25 mouse cellular contexts compared by ENCODE assay signal in genomic region chr7:49794304-49794703, GRCm38 (mm10).
"Had no signal": no experiment of that assay in that cellular context is flagged by ENCODE, and none has a peak within 500 bp of the region (broad histone marks: within the 10 kb centered on the region; RNA-seq: fewer than 3 reads in every experiment).

No protein-coding gene starts in this region.

- H3K27ac ChIP-seq: heart, embryonic 10.5 days; heart, embryonic 13.5 days; heart, embryonic 15.5 days; hindbrain, embryonic 13.5 days; hindbrain, embryonic 15.5 days; hindbrain, postnatal 0 days; kidney, embryonic 15.5 days; kidney, postnatal 0 days; limb, embryonic 13.5 days; limb, embryonic 15.5 days; liver, embryonic 12.5 days; liver, embryonic 14.5 days had no signal

- H3K9me3 ChIP-seq: heart, embryonic 10.5 days; heart, embryonic 13.5 days; heart, embryonic 15.5 days; hindbrain, embryonic 13.5 days; hindbrain, embryonic 15.5 days; kidney, embryonic 15.5 days; limb, embryonic 13.5 days; limb, embryonic 15.5 days; liver, embryonic 12.5 days had no signal

- H3K4me3 ChIP-seq: heart, embryonic 10.5 days; heart, embryonic 13.5 days; heart, embryonic 15.5 days; hindbrain, embryonic 13.5 days; hindbrain, embryonic 15.5 days; kidney, embryonic 15.5 days; limb, embryonic 13.5 days; limb, embryonic 15.5 days; liver, embryonic 12.5 days had no signal

- H3K4me1 ChIP-seq: heart, embryonic 10.5 days; heart, embryonic 13.5 days; heart, embryonic 15.5 days; hindbrain, embryonic 13.5 days; hindbrain, embryonic 15.5 days; limb, embryonic 13.5 days; limb, embryonic 15.5 days; liver, embryonic 12.5 days had no signal

- H3K4me2 ChIP-seq: heart, embryonic 13.5 days; heart, embryonic 15.5 days; hindbrain, embryonic 13.5 days; hindbrain, embryonic 15.5 days; kidney, embryonic 15.5 days; limb, embryonic 13.5 days; limb, embryonic 15.5 days; liver, embryonic 12.5 days had no signal

- DNase-seq: gastrocnemius, postnatal 10 days; gastrocnemius, postnatal 25 days; heart, adult 18-20 months; heart, postnatal 14 days; heart, postnatal 36 days; kidney, adult 11 months; kidney, adult 2 months; kidney, adult 9 months; kidney, postnatal 14 days; kidney, postnatal 36 days; layer of hippocampus, adult 9-11 months; layer of hippocampus, postnatal 36 days had no signal

- H3K9ac ChIP-seq: heart, embryonic 13.5 days; heart, embryonic 15.5 days; hindbrain, embryonic 13.5 days; hindbrain, embryonic 15.5 days; kidney, embryonic 15.5 days; limb, embryonic 13.5 days; limb, embryonic 15.5 days; liver, embryonic 12.5 days; liver, embryonic 14.5 days had no signal

- H3K27me3 ChIP-seq: heart, embryonic 13.5 days; heart, embryonic 15.5 days; hindbrain, embryonic 13.5 days; hindbrain, embryonic 15.5 days; kidney, embryonic 15.5 days; limb, embryonic 13.5 days; limb, embryonic 15.5 days; liver, embryonic 12.5 days had no signal

- ATAC-seq: hindbrain, postnatal 0 days; intestine, embryonic 16.5 days; liver, embryonic 12.5 days had no signal
